Mouse (Mus musculus) kidney, adult 8-10 months (tissue): ENCODE measurements around the gene Olfr743.
A peak's percentile ranks its signal among the peaks of the same experiment; 100 is the strongest.
"Not testable (repeated sequence)": the region's sequence is repeated elsewhere in the genome, so short reads cannot be mapped to it uniquely, and the experiment has no call there.

Experiments
- DNase-seq, 2 experiments: peaks; one replicate each; pipeline ENCODE4 v3.0.0; 2022

Gene Olfr743

DNA sequence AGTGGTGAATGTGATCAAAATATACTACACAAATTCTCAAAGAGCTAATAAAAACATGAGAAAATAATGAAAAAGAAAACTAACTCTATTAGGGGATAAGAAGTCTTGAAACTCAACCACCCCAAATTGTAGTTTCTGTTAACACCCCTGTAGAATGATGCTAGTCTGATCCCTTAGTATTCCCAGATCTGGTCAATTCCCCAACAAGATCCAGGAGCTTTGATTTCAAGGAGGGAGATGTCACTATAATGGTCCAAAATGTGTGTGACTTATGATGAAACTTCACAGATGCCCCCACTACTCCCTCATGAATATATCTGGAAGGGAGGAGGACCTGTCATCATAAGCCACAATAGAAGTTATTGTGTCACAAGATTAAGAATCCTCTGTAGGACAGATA lies at the start of gene Olfr743:
TSS of gene Olfr743 (plus strand) at position 301 of the 400 bp plus-strand sequence.
- no peak for DNase-seq

DNA sequence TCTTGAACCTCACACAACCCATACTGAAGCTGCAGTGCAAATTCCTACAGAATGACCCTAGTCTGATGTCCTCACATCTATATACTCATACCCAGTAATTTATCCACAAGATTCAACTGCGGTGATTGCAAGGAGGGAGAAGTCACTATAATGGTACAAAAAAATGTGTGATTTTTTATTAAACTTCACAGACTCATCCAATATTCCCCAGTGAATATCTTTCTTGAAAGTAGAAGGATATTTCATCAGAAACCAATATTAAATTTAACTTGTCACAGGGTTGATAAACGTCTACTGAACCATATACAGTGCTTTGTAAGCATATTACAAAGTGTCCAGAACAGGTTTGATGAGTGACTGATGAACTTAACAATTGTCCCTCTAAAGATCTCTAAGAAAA lies 49.2 kb upstream of the Olfr743 start, which contains the start of gene Olfr741:
TSS of gene Olfr741 (plus strand) at position 301 of the 400 bp plus-strand sequence.
- no peak for DNase-seq

DNA sequence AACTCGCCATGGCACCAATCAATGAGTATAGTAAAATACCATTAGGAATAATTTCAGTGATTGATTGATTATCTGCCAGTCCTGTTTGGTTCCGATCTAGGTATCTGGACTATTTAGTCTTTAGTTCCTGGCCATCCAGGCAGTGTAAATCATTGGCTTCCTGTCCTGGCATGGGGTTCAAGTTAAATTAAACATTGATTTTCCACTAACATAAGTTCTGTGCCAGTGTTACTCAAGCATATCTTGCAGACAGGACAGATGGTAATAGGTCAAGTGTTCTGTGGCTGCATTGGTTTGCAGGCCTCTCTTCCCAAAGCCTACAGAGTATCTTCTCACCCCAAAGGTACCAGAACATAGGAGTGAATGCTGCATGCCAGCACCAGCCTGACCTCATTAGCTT lies 43.2 kb upstream of the Olfr743 start:
- DNase-seq = peak; percentile 36 to 39

GRCm38 (mm10) chr14:50503300-50503699 lies 18.3 kb upstream of the Olfr743 start, which contains the start of gene Olfr742:
Gene Olfr742 (plus strand): TSS chr14:50503600.
- DNase-seq = no peak

DNA sequence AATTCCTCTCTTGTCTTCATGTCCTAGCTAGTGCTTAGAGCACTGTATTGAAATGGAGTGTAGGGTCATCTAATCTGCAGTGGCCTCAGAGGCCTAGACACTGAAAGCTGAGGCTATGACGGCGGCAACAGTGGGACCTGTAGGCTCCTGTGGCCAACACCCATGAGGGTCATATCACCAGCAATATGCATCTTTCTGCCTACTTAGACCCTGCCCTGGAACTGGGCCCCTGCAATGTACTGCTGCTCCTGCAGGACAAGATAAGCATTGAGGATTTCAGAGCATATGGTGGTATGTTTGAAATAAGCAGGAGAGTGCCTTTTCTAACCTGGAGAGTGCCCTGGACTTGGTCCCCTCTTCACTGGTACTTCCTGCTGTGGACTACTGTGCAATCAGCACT lies 31.1 kb downstream of the Olfr743 start:
- no peak for DNase-seq

- not testable (repeated sequence) for DNase-seq
Observed at GRCm38 (mm10) chr14:50573056-50573455, 51.4 kb downstream of the Olfr743 start.
